Mouse (Mus musculus) lung, postnatal 25 days (tissue): ENCODE results near the gene Camk2d.

Source experiments
- DNase-seq: peaks from one replicate; pipeline ENCODE4 v3.0.0; 2022; ENCODE audit warnings: low spot score

Gene Camk2d

DNA sequence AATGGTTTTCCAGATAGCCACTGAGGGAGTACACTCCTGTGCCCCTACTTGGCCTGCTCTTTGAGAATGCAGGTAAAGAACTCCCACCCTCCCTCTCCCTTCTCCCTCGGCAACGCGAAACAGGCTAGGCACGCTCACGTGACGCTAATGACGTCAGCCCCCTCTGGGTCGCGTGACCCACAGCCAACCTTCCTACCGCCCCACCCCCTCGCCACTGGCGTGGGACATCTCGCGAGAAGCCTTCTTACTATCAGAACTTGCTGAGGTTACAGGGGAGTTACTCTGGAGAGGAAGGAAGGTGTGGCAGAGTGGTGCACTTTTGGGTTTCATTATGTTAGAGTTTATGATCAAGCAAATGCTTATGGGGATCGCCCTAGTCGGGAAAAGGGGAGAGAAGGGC lies at the start of gene Camk2d:
TSS of gene Camk2d (plus strand) at position 217 of the 400 bp plus-strand sequence.
- peak; percentile 99 for DNase-seq

DNA sequence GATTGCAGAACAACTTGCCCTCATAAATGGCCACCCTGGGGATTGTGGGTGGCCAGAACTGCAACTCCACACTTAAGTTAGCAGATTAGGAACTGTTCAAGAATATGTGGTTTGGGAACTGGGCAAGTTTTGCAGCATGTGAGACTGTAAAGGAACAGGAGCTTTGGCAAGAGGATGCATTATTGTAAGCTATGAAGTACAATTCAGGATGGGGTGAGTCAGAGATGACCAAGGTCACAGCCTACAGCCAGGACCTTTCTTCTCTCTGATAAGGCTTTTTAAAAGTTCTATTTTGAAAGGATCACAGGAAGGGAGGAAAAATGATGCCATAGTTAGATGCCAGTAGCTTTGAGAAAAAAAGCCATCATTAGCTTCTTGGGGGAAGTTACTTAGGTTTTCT lies 48.2 kb upstream of the Camk2d start:
- no peak for DNase-seq

DNA sequence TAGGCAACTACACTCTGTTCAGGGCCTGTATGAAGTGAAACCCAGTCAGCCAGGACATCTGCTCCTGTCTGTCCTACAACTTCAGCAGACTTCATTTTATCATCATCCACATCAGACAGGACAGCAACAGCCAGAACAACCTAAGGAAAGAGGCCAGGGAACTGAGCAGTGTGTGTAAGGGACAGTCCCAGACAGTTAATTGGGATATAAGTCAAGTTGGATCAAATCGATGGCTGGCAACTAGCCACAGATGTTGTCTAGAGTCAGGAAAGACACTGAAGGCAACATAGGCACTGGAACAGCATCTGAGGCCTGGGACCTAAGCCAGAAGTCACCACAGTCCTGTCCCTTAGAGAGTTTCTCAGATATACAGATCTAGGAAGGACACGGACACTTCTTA lies 32.5 kb upstream of the Camk2d start:
- no peak for DNase-seq

DNA sequence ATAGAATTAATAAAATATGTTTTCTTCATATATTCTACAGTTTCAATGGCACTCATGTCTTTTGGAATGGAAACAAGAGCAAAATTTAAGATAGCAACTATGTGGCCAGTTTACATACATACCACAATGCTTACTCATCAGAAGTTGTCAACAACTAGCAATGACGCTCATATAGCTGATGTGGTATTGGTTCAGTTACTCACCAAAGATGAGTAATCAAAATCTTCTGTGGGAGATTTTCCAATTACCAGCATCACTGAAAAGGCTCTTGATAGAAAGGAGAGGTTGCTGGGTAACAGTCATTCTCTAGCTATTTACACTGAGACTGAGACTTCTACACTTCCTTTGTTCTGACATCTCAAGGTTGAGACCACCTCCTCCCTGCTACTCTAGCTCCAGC lies 25.5 kb upstream of the Camk2d start:
- DNase-seq: no peak

DNA sequence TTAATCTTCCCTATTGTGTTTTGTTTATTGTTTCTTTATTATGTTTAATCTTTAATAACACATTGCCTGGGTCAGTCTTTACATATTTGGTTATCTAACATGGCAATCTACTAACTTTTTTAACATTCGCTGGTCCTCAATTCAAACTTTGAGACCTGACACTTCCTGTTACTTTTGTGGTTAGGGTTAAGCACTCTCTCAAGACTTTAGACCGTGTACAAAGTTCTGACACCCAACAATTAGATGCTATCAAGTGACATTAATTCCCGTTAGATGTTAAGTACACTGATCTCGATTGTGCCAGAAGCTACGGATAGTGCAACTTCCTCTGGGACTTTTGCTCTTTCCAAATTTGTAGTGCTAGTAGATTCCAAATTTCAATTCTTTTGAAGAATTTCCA lies 23.2 kb upstream of the Camk2d start:
- DNase-seq: no peak

DNA sequence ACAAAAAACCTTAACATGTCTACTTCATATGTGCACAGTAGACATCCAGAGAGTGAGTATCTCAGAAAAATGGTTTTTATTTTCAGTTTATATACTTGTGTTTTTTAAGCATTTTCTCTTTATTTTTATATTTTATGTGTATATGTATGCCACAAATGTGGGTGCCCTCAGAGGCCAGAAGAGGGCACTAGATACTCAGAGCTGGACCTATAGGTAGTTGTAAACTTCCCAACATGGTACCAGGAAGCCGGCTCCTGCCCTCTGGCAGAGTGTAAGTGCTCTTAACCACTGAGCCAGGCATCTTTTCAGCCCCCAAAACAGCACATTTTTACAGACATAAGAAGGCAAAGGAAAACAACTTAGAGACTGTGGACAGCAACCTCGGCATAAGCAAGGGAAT lies 20.2 kb upstream of the Camk2d start:
- DNase-seq: peak; percentile 5

DNA sequence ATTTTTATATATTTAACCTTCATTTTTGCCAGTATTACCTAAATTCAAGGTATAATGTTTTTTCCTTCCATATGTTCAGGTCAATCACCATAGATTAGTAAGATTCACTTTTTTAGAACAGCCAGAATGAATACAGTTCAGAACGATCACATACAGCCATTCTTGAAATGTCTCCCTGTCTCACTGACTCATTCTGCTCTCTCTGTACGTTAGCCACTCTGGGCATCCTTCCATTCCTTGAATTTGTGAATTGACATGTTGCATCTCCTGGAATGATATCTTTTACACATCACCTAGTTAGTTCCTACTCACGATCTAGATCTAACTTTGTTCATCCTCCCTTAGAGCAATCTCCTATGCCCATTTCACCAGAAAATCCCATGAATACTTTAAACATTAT lies 10.0 kb upstream of the Camk2d start:
- DNase-seq: no peak

DNA sequence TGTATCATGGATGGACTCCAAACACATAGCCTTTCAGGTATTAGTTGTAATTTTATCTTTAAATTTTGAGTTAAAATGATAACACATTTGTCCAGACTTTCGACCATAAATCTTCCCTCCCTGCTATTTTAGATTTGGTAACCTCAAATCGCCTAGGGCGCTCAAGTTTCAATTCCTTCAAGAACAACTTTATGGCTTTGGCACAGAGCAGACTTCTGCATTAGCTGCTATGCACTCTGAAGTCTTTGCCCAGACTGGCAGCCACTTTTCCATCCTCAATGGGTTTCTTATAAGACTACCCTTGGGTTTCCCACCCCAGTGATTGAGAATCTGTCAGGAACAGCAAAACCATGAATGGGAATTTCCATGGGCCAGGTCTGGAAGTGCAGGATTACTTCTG lies 8.6 kb upstream of the Camk2d start:
- DNase-seq: no peak

DNA sequence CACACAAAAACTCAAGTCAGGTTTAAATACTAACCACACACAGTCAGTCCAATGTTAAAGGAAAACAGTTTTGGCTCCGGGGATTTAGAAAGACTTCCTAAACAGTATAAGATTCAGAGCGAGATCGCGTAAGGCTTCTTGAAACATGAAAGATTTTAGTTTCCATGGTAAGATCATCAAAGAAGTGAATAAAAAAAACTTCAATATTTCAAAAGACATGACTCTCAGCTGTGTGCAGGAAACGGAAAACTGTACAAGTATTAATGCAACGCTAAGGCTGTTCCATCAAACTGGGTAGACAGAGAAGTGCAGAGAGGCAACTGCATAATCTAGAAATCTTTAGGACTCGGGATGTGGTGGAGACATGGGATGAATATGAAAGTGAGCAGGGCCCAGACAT lies 6.5 kb upstream of the Camk2d start:
- no peak for DNase-seq

DNA sequence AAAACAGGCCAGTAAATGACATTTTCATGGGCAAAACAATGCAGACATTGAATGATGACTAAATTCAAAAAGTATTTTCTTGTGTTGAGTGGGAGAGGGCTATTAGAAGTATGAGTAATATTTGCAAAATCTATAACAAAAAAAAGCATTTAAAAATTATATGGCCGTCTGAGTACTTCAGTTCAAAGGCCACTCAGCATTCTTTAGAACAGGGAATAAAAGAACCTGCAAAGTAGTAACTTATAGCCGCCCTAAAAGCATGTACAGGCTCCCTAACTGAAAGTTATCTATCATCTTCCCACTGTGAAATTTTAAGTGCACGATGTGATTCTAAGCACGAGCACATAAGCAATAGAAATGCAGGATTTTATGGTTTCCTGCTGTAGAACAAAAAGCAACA lies 646 bp upstream of the Camk2d start:
- no peak for DNase-seq

DNA sequence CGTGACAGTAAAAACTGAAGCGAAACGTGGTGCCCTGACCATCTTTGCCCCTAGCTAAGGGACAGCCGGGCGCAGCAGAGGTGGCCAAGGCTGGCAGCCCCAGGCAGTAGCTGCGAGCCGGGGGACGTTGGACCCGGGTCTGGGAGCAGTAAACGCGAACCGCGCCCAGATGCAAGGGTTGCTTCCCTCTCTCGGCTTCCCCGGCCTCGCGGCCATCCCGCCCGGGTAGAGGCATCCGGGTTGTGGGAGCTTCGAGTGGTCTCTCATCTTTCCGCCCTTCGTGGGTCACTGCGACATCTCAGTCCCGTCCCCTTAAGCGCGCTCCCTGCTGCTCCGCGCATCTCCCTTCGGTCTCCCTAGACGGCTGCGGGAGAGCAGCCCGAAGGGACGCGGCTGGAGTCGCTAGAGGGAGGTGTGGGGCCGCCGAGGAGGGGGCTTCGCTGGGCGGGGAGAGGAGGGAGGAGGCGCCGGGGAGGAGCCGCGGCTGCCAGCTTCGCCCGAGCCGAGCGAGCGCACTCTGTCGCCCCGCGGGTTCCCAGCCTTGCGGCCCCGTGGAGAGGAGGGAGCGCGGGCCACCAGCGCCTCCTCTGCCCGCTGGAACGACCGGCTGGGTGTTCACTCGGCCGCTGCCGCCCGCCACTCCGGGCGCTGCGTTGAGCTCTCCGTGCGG lies 524 bp downstream of the Camk2d start:
- DNase-seq: peak; percentile 88

DNA sequence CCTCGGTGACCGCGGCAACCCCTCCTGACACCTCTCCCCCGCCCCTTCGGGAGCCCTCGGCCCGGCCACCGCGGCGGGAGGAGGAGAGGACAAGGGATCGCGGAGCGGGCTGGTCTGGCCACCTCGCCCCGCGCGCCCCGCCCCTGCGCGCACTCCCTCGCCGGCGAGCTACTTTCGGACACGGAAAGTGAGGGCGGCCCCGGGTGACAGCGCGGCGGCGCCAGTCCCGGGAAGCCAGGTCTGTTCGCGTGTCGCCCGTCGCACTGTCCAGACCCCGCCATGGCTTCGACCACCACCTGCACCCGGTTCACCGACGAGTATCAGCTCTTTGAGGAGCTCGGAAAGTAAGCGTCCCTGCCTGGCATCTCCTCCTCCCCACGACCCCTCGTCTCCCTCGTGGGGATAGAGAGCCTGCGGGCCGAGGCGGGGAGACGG lies 1.1 kb downstream of the Camk2d start:
- peak; percentile 82 for DNase-seq

DNA sequence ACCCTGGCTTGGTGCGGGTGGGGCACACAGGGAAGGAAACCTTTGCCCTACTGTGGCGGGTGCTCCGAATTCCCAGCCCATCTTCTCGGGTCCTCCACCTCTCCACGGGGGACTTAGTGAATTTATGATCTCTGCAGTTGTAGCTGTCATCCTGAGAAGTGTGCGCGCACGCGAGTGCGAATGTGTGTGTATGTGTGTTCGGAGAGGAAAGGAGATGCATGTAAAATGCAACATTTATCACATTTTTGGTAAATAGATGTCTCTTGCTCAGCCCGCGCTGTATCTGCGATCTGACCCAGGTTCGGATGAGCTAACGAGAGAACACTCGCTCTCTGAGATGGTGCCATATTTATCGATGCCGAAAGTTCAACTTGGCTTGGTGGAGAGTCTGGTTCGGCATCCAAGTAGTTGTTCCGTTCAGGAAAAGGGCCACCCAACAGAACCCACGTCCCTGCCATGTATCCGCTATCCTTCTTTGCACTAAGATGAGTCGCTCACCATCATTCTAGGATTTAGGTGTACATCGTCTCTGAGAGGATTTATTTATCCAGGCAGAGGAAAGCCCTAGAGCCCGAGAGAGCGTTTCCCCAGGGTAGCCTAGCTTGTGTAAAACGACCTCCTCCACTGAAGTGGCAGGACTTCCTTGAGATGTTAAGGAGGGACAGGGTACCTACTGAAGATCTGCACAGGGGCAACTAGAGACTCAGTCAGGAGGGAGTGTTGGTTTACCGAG lies 1.7 kb downstream of the Camk2d start:
- DNase-seq: no peak

DNA sequence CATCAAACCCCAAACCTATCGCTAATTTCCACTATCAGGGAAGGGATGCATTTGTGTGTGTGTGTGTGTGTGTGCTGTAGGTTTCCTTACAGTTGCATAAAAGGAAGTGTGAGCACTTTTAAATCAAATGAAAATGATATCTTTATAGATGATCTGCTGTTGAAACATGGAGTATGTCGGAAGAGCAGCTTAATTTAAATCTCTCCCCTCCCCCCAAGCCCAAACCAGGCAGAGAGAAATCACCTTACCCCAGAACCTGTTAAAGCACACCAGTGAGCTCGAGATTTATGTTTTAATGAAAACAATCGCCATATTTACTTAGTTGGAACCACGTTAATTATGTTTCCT lies 2.2 kb downstream of the Camk2d start:
- no peak for DNase-seq

DNA sequence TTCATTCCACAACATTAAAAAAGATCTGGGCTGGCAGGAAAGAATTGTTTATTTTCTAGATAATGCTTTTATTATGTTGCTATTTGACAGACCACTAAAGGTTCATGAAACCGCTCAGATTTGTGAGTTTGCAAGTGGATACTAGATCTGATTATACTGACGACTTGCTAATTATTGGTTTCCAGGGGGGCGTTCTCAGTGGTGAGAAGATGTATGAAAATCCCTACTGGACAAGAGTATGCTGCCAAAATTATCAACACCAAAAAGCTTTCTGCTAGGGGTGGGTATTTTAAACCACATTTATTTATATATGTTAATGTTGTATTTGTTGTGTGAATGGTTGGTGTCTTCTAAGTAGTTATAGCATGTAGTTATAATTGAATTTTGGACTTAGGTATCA lies 2.8 kb downstream of the Camk2d start:
- DNase-seq: no peak

DNA sequence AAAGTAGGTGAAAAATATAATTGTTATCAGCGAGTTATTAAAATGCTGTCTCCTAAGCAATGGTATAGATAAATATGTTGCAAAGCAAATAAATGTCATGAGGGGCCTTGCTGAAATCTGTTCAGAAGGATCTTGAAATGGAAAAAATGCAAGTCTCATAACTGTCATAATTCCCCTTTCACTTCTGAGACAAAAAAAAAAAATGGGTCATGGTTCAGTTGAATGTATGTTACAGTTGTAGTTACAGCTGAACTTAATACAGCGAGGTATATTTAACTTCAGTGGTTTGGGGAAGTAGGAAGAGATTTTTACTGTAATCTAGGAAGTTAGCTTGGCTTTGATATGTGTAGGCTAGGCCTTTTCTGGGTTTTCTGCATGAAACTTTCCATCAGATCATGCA lies 3.2 kb downstream of the Camk2d start:
- DNase-seq: no peak

DNA sequence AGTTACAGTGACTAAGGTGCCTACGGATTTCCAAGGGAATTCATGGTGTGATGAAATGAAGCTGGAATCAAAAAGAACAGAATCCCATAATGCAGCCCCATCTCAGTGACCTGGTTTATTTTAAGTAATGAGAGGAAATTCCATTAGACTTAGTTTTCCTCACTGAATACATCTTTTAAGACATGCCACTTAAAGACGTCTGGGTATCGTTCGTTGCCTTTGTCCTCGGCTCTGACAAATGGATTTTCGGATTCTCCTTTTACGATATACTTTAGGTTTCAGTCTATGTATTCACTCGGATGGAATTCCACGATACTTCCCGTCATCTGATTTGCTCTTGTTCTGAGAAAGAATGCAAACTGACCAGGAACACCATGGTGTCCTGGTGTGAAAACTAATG lies 3.8 kb downstream of the Camk2d start:
- DNase-seq: no peak

DNA sequence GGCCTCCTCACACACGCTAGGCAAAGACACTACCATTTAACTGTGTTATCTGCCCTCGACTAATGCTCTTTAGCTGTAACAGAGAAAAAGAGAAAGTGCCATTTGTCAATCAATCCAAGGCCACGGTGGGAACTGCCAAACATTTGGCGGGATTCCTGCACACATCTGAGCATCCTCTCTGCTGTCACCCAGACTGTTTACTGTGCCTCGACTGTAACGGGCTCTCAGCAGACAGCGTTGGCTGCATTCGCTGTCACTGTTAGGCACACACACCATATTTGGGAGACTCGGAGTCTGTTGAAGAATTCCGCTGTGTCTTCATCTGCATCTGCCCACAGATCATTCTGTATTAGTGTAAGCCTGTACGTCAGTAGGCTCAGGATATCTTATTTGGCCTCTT lies 6.7 kb downstream of the Camk2d start:
- no peak for DNase-seq

DNA sequence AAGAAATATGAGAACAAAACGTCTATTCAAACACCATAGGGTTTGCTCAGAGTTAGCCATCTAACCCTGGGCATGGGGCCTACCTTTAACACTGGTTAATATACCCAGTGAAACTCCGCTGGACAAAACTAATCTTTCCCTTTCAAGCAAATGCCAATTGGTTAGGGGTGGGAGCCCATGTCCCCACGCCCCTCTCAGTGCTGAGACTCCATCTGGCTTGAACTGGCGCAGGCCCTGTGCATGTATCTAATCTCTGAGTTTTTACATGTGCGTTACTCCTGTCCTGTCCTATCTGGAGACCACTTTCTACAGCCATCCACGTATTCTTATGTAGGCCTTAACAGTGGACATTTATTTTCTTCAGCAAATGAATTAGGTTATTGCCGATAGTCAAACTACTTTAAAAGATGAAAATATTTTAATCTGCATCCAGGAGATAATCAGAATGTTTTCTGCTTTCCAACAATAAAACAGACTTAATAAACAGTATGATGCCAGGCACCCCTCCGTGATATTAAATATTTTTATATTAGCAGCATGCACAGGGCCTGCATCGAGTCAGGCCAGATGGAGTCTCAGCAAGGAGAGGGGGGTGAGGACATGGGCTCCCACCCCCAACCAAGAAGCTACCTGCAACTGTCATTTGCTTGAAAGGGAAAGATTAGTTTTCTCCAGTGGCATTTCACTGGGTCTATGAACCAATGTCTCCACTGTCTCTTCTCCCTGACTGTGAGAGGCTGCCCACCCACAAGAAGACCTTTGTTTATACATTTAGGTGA lies 8.7 kb downstream of the Camk2d start:
- no peak for DNase-seq

DNA sequence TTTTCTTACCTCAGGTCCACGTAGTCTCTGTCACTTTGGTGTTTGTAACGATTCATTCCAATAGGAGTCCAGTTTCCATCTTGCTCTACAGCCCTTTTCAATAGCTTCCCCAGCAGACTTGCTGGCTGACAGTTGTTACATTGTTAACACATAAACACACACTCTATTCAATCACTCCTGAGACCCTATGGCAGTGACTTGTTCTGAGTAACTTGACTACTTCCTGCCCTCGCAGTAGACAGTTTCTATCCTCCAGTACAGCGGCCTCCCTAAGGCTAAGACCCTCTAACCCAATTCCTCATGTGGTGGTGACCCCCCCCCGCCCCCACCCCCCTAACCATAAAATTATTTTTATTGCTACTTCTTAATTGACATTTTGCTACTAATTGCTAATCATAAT lies 13.2 kb downstream of the Camk2d start:
- no peak for DNase-seq

DNA sequence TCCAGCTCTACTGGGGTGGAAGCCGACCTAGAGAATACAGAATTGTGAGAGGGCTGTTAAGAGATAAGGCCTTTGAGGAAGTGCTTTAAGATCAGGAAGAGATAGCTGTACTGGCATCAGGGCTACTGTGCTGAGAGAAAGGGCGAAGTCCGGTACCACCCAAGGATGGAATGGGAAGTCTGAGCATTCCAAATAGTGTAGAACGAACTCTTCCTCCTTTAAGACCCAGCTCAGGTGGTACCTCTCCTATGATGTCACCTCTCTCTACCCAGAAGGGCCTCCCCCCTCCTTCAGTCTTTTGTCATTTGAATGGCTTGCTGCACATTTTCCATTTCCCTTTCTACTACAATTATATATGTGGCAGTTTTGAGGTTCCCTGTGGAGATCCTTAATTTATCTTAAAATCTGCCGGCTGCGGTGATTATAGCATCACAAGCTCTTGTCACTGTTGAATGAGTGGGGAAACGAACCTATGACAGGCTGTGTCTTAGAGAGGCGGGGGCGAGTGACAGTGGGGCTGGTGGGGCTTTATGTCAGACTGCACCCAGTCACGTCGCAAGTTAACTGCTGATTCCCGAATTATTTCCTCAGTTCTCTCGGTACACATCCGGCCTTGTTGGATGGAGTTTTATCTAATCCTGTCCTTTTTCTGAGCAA lies 13.8 kb downstream of the Camk2d start:
- DNase-seq: peak; percentile 62

DNA sequence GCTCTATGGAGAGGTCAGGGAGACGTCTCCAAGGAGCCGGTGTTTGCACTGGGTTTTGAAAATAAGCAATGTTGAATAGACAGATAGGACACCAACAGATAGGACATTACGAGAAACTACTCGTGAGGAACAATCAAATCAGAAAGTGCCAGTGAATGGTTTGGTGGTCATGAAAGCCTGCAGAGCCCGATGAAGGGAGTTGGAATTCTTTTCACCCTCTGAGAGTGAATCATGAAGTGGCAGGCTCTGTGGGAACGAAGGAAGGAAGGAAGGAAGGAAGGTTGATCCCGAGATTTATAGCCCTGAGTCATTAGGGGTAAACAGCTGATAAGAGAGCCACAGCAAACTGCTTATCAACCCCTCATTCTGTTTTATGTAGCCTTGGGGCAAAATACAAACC lies 15.5 kb downstream of the Camk2d start:
- no peak for DNase-seq
